Mouse (Mus musculus): ENCODE measurements around the gene Sgsm1.

Sgsm1 gene

DNA sequence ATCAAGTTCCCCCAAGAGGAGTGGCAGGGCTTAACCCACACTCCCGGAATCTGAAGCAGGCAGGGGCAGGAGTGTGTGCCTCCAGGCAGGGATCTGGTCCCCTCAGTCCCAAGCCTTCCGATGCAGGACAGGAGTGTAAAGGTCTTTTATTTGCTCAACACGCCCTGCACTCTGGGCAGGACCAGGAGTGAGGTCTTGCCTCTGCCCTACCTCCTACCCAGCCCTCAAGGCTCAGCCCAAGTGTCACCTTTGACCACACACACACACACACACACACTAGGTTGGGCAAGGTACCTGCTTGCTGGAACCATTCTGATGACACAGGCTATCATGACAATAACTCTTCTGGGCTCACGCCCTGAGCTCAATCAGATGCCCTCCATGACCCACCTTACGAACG lies 91.1 kb downstream of the Sgsm1 start:
- DNase-seq (ENCODE audit: low spot score in 2 of 2), result no peak

GRCm38 (mm10) chr5:113218617-113219235 lies 91.9 kb downstream of the Sgsm1 start:
- no peak for DNase-seq (ENCODE audit: low spot score in 2 of 2)

DNA sequence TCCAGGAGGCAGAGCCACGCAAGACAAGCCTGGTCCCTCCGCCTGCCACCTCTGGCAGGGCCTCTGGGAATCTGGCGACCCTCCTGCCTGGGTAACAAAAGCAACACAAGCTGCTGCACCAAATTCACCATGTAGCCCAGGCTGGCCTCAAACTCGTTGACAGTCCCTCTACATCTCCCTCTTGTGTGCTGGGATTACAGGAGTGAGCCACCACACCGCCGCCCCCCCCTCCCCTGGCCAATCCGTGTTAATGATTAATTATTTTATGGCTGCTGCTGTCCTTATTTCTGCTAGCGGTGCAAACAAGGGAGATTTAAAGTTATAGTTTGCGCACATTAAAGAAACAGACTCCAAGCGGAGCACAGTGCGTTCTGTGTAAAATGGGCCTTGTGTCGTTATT lies 93.5 kb downstream of the Sgsm1 start:
- DNase-seq (ENCODE audit: low spot score in 2 of 2), result no peak

DNA sequence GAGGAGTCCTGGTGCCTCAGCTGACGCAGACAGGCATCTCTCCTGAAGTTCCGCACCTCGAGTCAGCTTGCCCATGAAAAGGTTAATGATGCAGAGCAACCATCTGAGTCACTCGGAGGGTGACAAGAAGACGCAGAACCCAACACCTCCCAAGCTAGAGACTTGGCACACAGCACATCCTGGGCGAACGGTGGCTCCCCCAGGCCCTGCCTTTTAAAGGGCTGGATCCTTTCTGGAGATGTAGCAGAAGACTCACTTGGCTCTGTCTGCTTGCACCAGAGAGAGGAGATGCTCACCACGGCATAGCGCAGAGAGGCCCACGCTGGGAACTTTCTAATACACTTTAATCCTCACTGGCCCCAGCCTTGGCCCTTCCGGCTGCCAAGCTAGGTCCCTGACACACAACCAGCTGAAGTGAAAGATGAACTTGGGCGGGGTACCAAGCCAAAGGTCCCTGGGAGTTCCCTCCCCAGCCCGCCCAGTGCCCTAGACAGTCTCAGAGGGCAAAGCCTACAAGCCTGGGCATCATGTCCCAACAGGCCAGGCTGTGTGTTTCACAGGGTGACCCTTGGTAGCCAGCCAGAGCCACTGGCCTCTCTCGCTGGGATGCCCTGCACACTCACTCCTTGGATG lies 94.1 kb downstream of the Sgsm1 start:
- no peak for DNase-seq (ENCODE audit: low spot score in 2 of 2)

DNA sequence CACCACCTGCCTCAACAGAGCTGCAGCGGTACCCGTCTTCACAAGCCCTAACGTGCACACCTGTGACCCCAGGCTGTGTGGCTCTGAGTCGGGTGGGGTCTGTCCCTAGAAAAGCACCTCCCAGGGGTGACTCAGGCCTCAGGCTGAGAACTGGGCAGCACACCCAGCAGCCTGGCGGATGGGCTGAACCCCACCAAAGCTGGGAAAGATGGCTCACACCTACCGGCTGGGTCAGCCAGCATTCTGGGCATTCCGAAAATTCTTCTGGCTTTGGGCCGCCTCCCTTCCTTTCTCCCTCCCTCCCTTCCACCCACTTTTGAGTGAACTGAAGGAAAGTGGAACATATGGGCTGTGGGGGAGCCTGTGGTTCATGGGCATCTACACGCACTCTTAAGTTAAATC lies 95.0 kb downstream of the Sgsm1 start:
- no peak for DNase-seq (ENCODE audit: low spot score in 2 of 2)

DNA sequence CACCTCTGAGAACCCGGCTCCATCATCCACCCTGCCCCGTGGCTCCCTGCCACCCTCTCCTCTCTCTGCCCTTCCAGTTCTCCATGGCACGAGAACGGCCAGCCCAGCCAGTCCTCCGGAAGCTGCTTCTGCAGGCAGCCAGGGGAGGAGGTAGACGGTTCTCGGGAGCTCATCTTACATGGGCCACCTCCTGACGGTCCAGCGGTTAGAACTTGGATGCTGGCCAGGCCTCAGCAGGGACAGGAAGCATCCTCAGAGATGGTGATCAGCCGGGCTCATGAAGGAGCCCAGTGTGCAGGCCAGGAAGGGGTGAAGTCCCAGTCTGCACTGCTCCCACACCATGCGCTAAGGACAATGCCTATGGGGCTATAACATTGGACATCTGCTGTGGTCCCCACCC lies 96.1 kb downstream of the Sgsm1 start:
- no peak for DNase-seq (ENCODE audit: low spot score in 2 of 2)

DNA sequence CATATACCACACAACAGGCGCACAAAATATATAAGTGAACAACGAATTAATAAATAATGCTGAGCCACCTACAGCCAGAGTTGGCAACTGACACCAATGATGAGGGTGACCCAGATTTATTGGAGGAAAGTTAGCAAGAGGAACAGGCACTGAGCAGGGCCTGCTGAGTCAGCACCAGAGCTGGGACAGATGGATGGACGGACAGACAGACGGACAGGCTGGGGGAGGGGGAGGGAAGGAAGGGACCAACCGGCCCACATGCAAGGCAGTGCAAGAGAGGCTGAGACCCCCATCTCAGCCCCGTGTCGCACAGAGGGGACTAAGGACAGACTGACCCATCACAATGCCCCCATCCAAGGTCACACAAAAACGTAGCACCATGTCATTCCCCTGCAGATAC lies 96.5 kb downstream of the Sgsm1 start:
- DNase-seq (ENCODE audit: low spot score in 2 of 2), result no peak

- DNase-seq (ENCODE audit: low spot score in 2 of 2), result no peak
These were observed 98.3 kb downstream of the Sgsm1 start for GRCm38 (mm10) chr5:113212156-113212835.

GRCm38 (mm10) chr5:113210314-113210713 lies 100.3 kb downstream of the Sgsm1 start:
- DNase-seq (ENCODE audit: low spot score in 2 of 2), result no peak

GRCm38 (mm10) chr5:113209898-113210297 lies 100.7 kb downstream of the Sgsm1 start:
- no peak for DNase-seq (ENCODE audit: low spot score in 2 of 2)

DNA sequence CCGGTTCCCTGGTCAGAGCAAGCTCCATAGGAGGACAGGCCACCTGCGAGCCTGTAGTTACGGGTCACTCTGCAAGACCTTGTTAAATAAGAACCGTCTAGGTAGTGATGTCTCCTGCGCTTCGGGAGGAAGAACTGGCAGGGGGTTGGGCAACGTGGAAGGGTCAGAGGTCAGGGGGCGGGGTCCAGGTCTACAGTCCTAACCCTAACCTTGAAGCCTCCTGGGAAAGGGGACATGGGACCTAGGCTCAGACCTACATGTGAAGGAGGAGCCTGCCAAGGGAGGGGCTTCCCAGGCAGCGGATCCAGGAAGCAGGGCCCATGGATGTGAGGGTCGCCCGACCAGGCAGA lies 101.2 kb downstream of the Sgsm1 start:
- DNase-seq (ENCODE audit: low spot score in 2 of 2), result no peak

- no peak for DNase-seq (ENCODE audit: low spot score in 2 of 2)
These were observed 101.8 kb downstream of the Sgsm1 start for GRCm38 (mm10) chr5:113208622-113209400.

DNA sequence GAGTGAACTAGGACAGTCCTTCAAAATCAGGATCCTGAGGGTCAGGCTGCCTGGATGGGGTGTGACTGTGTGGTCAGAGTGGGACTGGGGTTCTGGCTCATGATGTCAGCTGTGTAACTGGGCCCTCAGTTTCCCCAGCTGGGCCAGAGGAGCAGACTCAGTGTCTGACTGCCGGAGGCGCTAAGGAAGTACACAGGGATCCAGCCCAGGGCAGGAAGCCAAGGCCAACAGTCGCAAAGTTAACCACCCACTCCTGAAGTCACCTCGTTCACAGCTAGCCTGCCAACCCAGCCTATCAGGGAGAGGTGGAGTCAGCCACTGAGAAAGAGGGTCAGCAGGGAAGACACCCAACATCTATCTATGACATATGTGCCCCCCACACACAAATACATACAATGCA lies 102.5 kb downstream of the Sgsm1 start:
- DNase-seq (ENCODE audit: low spot score in 2 of 2), result no peak

DNA sequence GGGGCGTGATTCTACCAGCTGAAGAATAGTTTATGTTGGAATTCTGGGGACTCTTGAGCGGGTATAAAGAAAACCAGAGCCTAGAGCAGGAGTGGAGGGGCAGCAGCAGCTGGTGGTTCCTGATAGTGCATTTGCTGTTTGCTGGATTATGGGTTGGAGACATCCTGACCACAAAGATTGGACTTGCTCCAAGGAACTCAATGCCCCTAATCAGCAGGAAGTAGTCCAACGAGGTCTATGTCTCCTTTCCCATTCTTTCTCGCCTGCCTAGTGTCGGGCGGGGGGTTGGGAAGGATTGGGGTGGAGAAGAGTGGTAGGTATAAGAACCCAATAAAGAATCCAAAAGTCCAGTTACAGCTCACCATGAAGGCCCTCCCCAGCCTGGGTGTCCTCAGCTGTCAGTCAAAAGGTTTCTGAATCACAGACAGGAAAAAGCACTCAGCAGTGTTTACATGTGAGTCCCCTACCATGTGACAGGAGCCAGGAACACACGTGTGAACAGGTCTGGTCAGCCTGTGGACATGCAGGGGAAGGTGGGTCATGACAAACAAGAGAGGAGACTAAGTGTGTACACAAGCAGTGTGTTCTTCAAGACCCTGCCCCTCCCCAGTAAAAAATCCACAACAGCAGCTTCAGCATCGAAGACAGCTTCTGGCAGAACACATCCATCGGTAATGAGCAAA lies 103.8 kb downstream of the Sgsm1 start:
- DNase-seq (ENCODE audit: low spot score in 2 of 2), result no peak

DNA sequence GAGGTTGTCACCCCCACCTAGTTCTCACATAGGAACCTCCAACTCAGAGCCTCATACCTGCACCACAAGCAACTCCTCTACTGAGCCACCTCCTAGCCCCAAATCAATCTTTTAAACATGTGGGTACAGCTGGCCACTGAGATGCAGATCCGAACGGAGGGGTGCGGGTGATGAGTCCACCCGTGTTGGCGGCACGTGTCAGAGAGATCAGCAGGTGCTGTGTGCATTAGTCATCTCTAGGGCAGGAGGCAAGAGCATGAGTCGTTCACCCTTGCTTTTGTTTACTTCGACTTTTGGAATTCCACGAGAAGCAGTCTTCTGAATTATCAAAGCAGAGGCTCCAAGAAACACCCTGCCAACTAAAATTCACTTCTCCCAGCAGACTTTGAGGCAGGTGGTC lies 106.4 kb downstream of the Sgsm1 start:
- no peak for DNase-seq (ENCODE audit: low spot score in 2 of 2)

DNA sequence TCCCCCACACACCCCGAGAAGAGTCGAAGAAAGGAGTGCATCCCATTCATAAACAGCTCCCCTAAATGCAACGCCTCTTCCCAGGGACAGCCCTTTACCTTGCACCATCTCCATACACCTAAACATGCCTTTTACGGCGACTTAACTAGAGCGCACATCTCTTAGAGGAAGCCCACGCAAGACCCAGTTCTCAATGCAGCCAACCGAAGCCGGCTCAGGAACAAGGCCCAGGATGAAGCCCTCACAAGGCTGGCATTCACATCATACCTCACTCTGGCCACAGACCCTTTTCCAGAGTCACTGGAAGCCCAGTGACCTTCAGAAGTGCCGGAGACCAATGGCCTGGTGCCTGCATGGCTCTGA lies 110.8 kb downstream of the Sgsm1 start:
- DNase-seq (ENCODE audit: low spot score in 2 of 2), result no peak

- no peak for DNase-seq (ENCODE audit: low spot score in 2 of 2)
These were observed 111.3 kb downstream of the Sgsm1 start for GRCm38 (mm10) chr5:113199126-113199771.

DNA sequence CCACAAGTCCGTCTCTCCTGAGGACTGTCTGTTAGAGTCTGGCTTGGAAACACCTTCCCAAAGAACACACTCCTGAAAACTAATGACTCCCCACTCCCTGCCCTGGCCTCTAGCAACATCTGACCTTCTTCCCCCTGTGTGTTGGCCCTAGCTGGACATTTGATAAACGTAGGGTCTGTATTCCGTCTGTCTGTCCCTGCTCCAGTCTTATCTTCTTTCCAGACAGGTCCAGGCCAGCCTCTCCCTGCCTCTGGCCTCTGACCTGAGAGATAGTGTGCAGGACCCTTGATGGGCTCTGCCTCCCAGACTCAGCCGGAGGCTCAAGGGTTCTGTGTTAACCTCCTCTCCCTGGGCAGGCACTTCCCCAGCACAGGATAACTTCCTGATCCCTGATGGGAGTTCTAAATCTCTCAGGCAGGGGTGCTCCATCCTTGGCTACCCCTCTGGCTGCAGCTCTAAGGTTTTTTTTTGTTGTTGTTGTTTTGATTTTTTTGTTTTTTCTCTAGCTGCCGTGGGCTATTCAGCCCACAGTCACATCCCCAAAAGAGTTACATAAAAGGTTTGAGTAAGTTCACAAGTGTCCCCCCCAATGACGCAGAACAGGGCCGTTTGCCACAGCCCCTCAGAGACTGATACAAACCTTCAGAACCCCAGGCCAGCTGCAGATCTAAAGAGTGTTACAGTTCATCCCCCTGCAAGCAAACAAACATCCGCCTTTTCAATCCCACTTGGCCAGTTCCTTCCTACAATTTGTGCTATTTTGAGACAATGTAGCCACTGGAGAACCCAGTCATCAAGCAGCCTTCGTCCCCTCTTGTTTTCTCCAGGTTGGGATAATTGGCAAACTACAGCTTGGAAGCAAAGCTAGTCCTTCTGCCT lies 113.4 kb downstream of the Sgsm1 start:
- DNase-seq (ENCODE audit: low spot score in 2 of 2), result no peak

GRCm38 (mm10) chr5:113195907-113196306 lies 114.7 kb downstream of the Sgsm1 start:
- DNase-seq (ENCODE audit: low spot score in 2 of 2), result no peak

- no peak for DNase-seq (ENCODE audit: low spot score in 2 of 2)
These were observed 115.1 kb downstream of the Sgsm1 start for GRCm38 (mm10) chr5:113195451-113195850.

DNA sequence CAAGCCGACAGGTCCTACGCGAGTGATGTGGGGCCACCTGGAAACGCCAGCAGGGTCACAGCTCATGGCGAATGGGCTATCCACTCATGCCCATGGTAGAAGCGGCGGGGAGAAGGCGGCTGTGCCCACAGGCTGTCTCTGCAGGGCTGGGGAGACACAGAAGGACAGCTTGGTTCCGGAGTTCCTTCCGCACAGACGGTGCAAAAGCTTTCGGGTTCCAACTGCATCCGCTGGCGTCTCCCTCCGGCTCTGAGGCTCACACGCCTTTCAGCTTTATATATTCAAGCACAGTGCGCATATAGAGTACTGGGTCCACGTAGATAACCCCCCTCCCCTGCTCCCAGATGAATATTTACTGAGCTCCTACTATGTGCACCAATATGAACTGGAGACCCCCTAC lies 116.8 kb downstream of the Sgsm1 start:
- no peak for DNase-seq (ENCODE audit: low spot score in 2 of 2)
